Mouse (Mus musculus): ENCODE measurements at regions not wholly inside any gene's neighbourhood (a gene's known extent, or its start where the extent isn't known, plus 50 kb on each side); places are given as distances from the start of the nearest gene placed in this dataset.
A peak's percentile ranks its signal among the peaks of the same experiment; 100 is the strongest.
"Not testable (repeated sequence)": the region's sequence is repeated elsewhere in the genome, so short reads cannot be mapped to it uniquely, and the experiment has no call there.

- intact Hi-C loops (cut with DNase I): not testable (repeated sequence)
- DNase-seq: peak; percentile 15
These were observed 321.8 kb upstream of the Gdi2 start for GRCm38 (mm10) chr13:3216070-3216469.

GRCm38 (mm10) chr13:3221005-3221621 is 316.8 kb upstream of the Gdi2 start:
- intact Hi-C loops (cut with DNase I); DNase-seq: not testable (repeated sequence)

GRCm38 (mm10) chr13:3221622-3222021 is 316.2 kb upstream of the Gdi2 start:
- intact Hi-C loops (cut with DNase I): no loop called here
- DNase-seq: peak; percentile 20

GRCm38 (mm10) chr13:3258379-3258778 is 279.5 kb upstream of the Gdi2 start:
- DNase-seq: no peak
- intact Hi-C loops (cut with DNase I): no loop called here

- DNase-seq; intact Hi-C loops (cut with DNase I): not testable (repeated sequence)
These were observed 261.7 kb upstream of the Gdi2 start for GRCm38 (mm10) chr13:3276130-3276529.
